Mouse (Mus musculus) midbrain, embryonic 12.5 days (tissue): Measurements from ENCODE around the gene Pparg. TPM values are rescaled to one million over a fixed set of nuclear protein-coding genes. Genes with fewer than 3 reads are reported as not detected.

Experiments
- ATAC-seq: fragments of 200-750 bp; cut with Nextera tagmentation; 2 replicates; pipeline ENCODE4 v1.8.0; 2017; ENCODE audit warnings: low read depth, moderate TSS enrichment, moderate library complexity; ENCODE audit not compliant: low FRiP score
- H3K27ac ChIP-seq: fragments of 300-500 bp; sonication (generic); replicated peaks from 2 replicates; pipeline ENCODE4 v1.5.1; 2016; ENCODE audit warnings: mild to moderate bottlenecking
- H3K27me3 ChIP-seq: fragments of 300-500 bp; sonication (generic); 2 replicates; pipeline ENCODE4 v1.6.1; 2016; ENCODE audit warnings: mild to moderate bottlenecking
- H3K36me3 ChIP-seq: fragments of 300-500 bp; sonication (generic); 2 replicates; pipeline ENCODE4 v1.6.1; 2016
- H3K4me1 ChIP-seq: fragments of 300-500 bp; sonication (generic); 2 replicates; pipeline ENCODE4 v1.6.1; 2016
- H3K4me2 ChIP-seq: fragments of 300-500 bp; sonication (generic); replicated peaks from 2 replicates; pipeline ENCODE4 v1.6.1; 2016; ENCODE audit warnings: mild to moderate bottlenecking, moderate library complexity
- H3K4me3 ChIP-seq: fragments of 300-500 bp; sonication (generic); 2 replicates; pipeline ENCODE4 v1.5.1; 2016; ENCODE audit warnings: mild to moderate bottlenecking
- H3K9ac ChIP-seq: fragments of 300-500 bp; sonication (generic); replicated peaks from 2 replicates; pipeline ENCODE4 v1.6.1; 2016; ENCODE audit warnings: mild to moderate bottlenecking, moderate library complexity
- H3K9me3 ChIP-seq: fragments of 300-500 bp; sonication (generic); 2 replicates; pipeline ENCODE4 v1.6.1; 2016; ENCODE audit warnings: mild to moderate bottlenecking
- WGBS: fragments of 180-500 bp; shearing (Covaris S2); methylation state at CpG from one replicate; pipeline ENCODE4 v1.1.7; 2016; 5-methylcytosine and 5-hydroxymethylcytosine counted together
- polyA plus RNA-seq: library from polyadenylated mRNA; unstranded; fragments of >200 nt; fragmentation: Nextera tagmentation; extraction: Ambion mirVana; gene quantifications from 2 replicates; pipeline ENCODE4 v1.2.1, GENCODE M21; 2016

Pparg gene
- polyA plus RNA-seq, 1 experiment from 2014 or later: 0.32 TPM

GRCm38 (mm10) chr6:115500234-115500633 lies 139.5 kb downstream of the Pparg start:
- Histone ChIP-seq H3K36me3 (no peaks in the 10 kb centered on the region), H3K4me2 (no peak overlapping the region), H3K27me3 (no peaks in the 10 kb centered on the region), H3K4me3 (no peak overlapping the region), H3K9me3 (no peaks in the 10 kb centered on the region), H3K4me1 (no peaks in the 10 kb centered on the region), H3K27ac (no peak overlapping the region), H3K9ac (no peak overlapping the region)
- 89% methylated on average over 10 of the region's 10 CpGs for WGBS
- ATAC-seq: no peak

- H3K4me2 ChIP-seq: no peak overlapping the region
- H3K9me3 ChIP-seq: no peaks in the 10 kb centered on the region
- H3K9ac ChIP-seq: no peak overlapping the region
- H3K4me1 ChIP-seq: no peaks in the 10 kb centered on the region
- H3K36me3 ChIP-seq: no peaks in the 10 kb centered on the region
- no peak overlapping the region for H3K4me3 ChIP-seq
- no peak overlapping the region for H3K27ac ChIP-seq
- WGBS: 59% methylated on average over 3 of the region's 3 CpGs
- ATAC-seq: no peak
- no peaks in the 10 kb centered on the region for H3K27me3 ChIP-seq
These were observed 140.4 kb downstream of the Pparg start for GRCm38 (mm10) chr6:115501131-115501530.

- no peaks in the 10 kb centered on the region for H3K9me3 ChIP-seq
- no peak overlapping the region for H3K27ac ChIP-seq
- no peak for ATAC-seq
- 95% methylated on average over 4 of the region's 4 CpGs for WGBS
- H3K36me3 ChIP-seq: no peaks in the 10 kb centered on the region
- no peak overlapping the region for H3K9ac ChIP-seq
- no peak overlapping the region for H3K4me3 ChIP-seq
- no peaks in the 10 kb centered on the region for H3K27me3 ChIP-seq
- no peak overlapping the region for H3K4me2 ChIP-seq
- no peaks in the 10 kb centered on the region for H3K4me1 ChIP-seq
These were observed 142.3 kb downstream of the Pparg start for GRCm38 (mm10) chr6:115503038-115503437.

GRCm38 (mm10) chr6:115503549-115504159 lies 142.9 kb downstream of the Pparg start:
- H3K4me3 ChIP-seq: no peak overlapping the region
- H3K27ac ChIP-seq: no peak overlapping the region
- no peaks in the 10 kb centered on the region for H3K4me1 ChIP-seq
- no peak overlapping the region for H3K9ac ChIP-seq
- no peaks in the 10 kb centered on the region for H3K36me3 ChIP-seq
- no peaks in the 10 kb centered on the region for H3K27me3 ChIP-seq
- H3K9me3 ChIP-seq: no peaks in the 10 kb centered on the region
- no peak overlapping the region for H3K4me2 ChIP-seq
- 87% methylated on average over 10 of the region's 10 CpGs for WGBS
- ATAC-seq: no peak

- no peak overlapping the region for H3K4me2 ChIP-seq
- WGBS: 93% methylated on average over 3 of the region's 3 CpGs
- H3K4me1 ChIP-seq: no peaks in the 10 kb centered on the region
- no peaks in the 10 kb centered on the region for H3K27me3 ChIP-seq
- no peak overlapping the region for H3K9ac ChIP-seq
- no peak for ATAC-seq
- no peak overlapping the region for H3K4me3 ChIP-seq
- H3K27ac ChIP-seq: no peak overlapping the region
- H3K9me3 ChIP-seq: no peaks in the 10 kb centered on the region
- no peaks in the 10 kb centered on the region for H3K36me3 ChIP-seq
These were observed 143.4 kb downstream of the Pparg start for GRCm38 (mm10) chr6:115504160-115504558.

- Histone ChIP-seq H3K36me3 (no peaks in the 10 kb centered on the region), H3K4me3 (no peak overlapping the region), H3K4me1 (no peaks in the 10 kb centered on the region), H3K27me3 (no peaks in the 10 kb centered on the region), H3K4me2 (no peak overlapping the region), H3K27ac (no peak overlapping the region), H3K9ac (no peak overlapping the region), H3K9me3 (no peaks in the 10 kb centered on the region)
- ATAC-seq: no peak
- 83% methylated on average over 5 of the region's 5 CpGs for WGBS
These were observed 144.2 kb downstream of the Pparg start for GRCm38 (mm10) chr6:115504915-115505314.

- no peak for ATAC-seq
- Histone ChIP-seq H3K36me3 (no peaks in the 10 kb centered on the region), H3K4me2 (no peak overlapping the region), H3K9me3 (no peaks in the 10 kb centered on the region), H3K9ac (no peak overlapping the region), H3K27me3 (no peaks in the 10 kb centered on the region), H3K4me3 (no peak overlapping the region), H3K4me1 (no peaks in the 10 kb centered on the region), H3K27ac (no peak overlapping the region)
- 85% methylated on average over 1 of the region's 1 CpGs for WGBS
These were observed 145.7 kb downstream of the Pparg start for GRCm38 (mm10) chr6:115506425-115506824.

GRCm38 (mm10) chr6:115511447-115511846 lies 150.7 kb downstream of the Pparg start:
- H3K9me3 ChIP-seq: no peaks in the 10 kb centered on the region
- WGBS: 88% methylated on average over 3 of the region's 3 CpGs
- no peaks in the 10 kb centered on the region for H3K27me3 ChIP-seq
- no peak overlapping the region for H3K9ac ChIP-seq
- H3K4me3 ChIP-seq: no peak overlapping the region
- ATAC-seq: no peak
- no peaks in the 10 kb centered on the region for H3K4me1 ChIP-seq
- H3K27ac ChIP-seq: no peak overlapping the region
- no peak overlapping the region for H3K4me2 ChIP-seq
- no peaks in the 10 kb centered on the region for H3K36me3 ChIP-seq

- Histone ChIP-seq H3K27me3 (no peaks in the 10 kb centered on the region), H3K9ac (no peak overlapping the region), H3K9me3 (no peaks in the 10 kb centered on the region), H3K4me3 (no peak overlapping the region), H3K36me3 (no peaks in the 10 kb centered on the region), H3K27ac (no peak overlapping the region), H3K4me2 (no peak overlapping the region), H3K4me1 (no peaks in the 10 kb centered on the region)
- 93% methylated on average over 4 of the region's 4 CpGs for WGBS
- ATAC-seq: no peak
These were observed 152.5 kb downstream of the Pparg start for GRCm38 (mm10) chr6:115513207-115513606.

- Histone ChIP-seq H3K27me3 (peaks cover 4% of the 10 kb centered on the region; the same call in 1 of the 2 replicates), H3K4me3 (no peak overlapping the region), H3K9ac (no peak overlapping the region), H3K9me3 (no peaks in the 10 kb centered on the region), H3K4me2 (no peak overlapping the region), H3K4me1 (no peaks in the 10 kb centered on the region), H3K36me3 (no peaks in the 10 kb centered on the region), H3K27ac (no peak overlapping the region)
- 87% methylated on average over 4 of the region's 4 CpGs for WGBS
- ATAC-seq: no peak
These were observed 157.2 kb downstream of the Pparg start for GRCm38 (mm10) chr6:115517904-115518303.

- H3K9me3 ChIP-seq: no peaks in the 10 kb centered on the region
- H3K36me3 ChIP-seq: no peaks in the 10 kb centered on the region
- no peak overlapping the region for H3K9ac ChIP-seq
- no peak overlapping the region for H3K4me3 ChIP-seq
- WGBS: 77% methylated on average over 2 of the region's 2 CpGs
- H3K27me3 ChIP-seq: peaks cover 4% of the 10 kb centered on the region; the same call in 1 of the 2 replicates
- H3K4me1 ChIP-seq: no peaks in the 10 kb centered on the region
- no peak for ATAC-seq
- H3K4me2 ChIP-seq: no peak overlapping the region
- no peak overlapping the region for H3K27ac ChIP-seq
These were observed 157.6 kb downstream of the Pparg start for GRCm38 (mm10) chr6:115518352-115518751.

GRCm38 (mm10) chr6:115519275-115519699 lies 158.5 kb downstream of the Pparg start:
- 37% methylated on average over 12 of the region's 12 CpGs for WGBS
- Histone ChIP-seq H3K4me1 (no peaks in the 10 kb centered on the region), H3K9ac (no peak overlapping the region), H3K9me3 (no peaks in the 10 kb centered on the region), H3K27ac (no peak overlapping the region), H3K4me3 (no peak overlapping the region), H3K36me3 (no peaks in the 10 kb centered on the region), H3K27me3 (peaks cover 4% of the 10 kb centered on the region; the same call in 1 of the 2 replicates), H3K4me2 (no peak overlapping the region)
- no peak for ATAC-seq

- ATAC-seq: no peak
- Histone ChIP-seq H3K4me3 (no peak overlapping the region), H3K36me3 (no peaks in the 10 kb centered on the region), H3K27ac (no peak overlapping the region), H3K27me3 (peaks cover 4% of the 10 kb centered on the region; the same call in 1 of the 2 replicates), H3K4me1 (no peaks in the 10 kb centered on the region), H3K9ac (no peak overlapping the region), H3K9me3 (no peaks in the 10 kb centered on the region), H3K4me2 (no peak overlapping the region)
- WGBS: 83% methylated on average over 1 of the region's 1 CpGs
These were observed 161.2 kb downstream of the Pparg start for GRCm38 (mm10) chr6:115521923-115522322.
